Mouse (Mus musculus) limb, embryonic 14.5 days (tissue): ENCODE data around the gene Acvr1b. TPM values are rescaled to one million over a fixed set of nuclear protein-coding genes. Genes with fewer than 3 reads are reported as not detected.

Experiments
- ATAC-seq: fragments of 200-750 bp; cut with Nextera tagmentation; 2 replicates; pipeline ENCODE4 v1.8.0; 2017; ENCODE audit warnings: low read depth, moderate number of reproducible peaks, moderate TSS enrichment; ENCODE audit not compliant: low FRiP score
- DNase-seq: peaks from one replicate; pipeline ENCODE4 v3.0.0-alpha.2; 2015; ENCODE audit warnings: low spot score
- H3K27ac ChIP-seq: fragments of 300-500 bp; sonication (generic); replicated peaks from 2 replicates; pipeline ENCODE4 v1.5.1; 2014; ENCODE audit warnings: low read depth, mild to moderate bottlenecking, low read length, moderate library complexity, mixed read lengths
- H3K27me3 ChIP-seq: fragments of 300-500 bp; sonication (generic); 2 replicates; pipeline ENCODE4 v1.6.1; 2014; ENCODE audit warnings: low read length, mixed read lengths; ENCODE audit not compliant: control insufficient read depth, insufficient read depth
- H3K36me3 ChIP-seq: fragments of 300-500 bp; sonication (generic); 2 replicates; pipeline ENCODE4 v1.6.1; 2014; ENCODE audit warnings: mild to moderate bottlenecking, low read length, moderate library complexity, mixed read lengths; ENCODE audit not compliant: control insufficient read depth, insufficient read depth
- H3K4me1 ChIP-seq: fragments of 300-500 bp; sonication (generic); 2 replicates; pipeline ENCODE4 v1.6.1; 2014; ENCODE audit warnings: antibody characterized with exemption, low read length, mixed read lengths; ENCODE audit not compliant: control insufficient read depth, insufficient read depth
- H3K4me2 ChIP-seq: fragments of 300-500 bp; sonication (generic); replicated peaks from 2 replicates; pipeline ENCODE4 v1.6.1; 2014; ENCODE audit warnings: low read depth, mild to moderate bottlenecking, low read length, moderate library complexity; ENCODE audit not compliant: severe bottlenecking
- H3K4me3 ChIP-seq: fragments of 300-500 bp; sonication (generic); replicated peaks from 2 replicates; pipeline ENCODE4 v1.5.1; 2014; ENCODE audit warnings: low read length
- H3K9ac ChIP-seq: fragments of 300-500 bp; sonication (generic); 2 replicates; pipeline ENCODE4 v1.6.1; 2014; ENCODE audit warnings: mild to moderate bottlenecking, low read depth, low read length, moderate library complexity; ENCODE audit not compliant: severe bottlenecking
- H3K9me3 ChIP-seq: fragments of 300-500 bp; sonication (generic); 2 replicates; pipeline ENCODE4 v1.6.1; 2016; ENCODE audit warnings: low read length; ENCODE audit not compliant: control insufficient read depth
- POLR2A ChIP-seq: fragments of 200-500 bp; IDR thresholded peaks from 2 replicates; pipeline ENCODE4 v1.8.0; 2012; ENCODE audit warnings: inconsistent platforms, mild to moderate bottlenecking, moderate library complexity, borderline replicate concordance; ENCODE audit not compliant: insufficient read depth, insufficient read length; ENCODE audit errors: extremely low read depth
- WGBS: fragments of 180-500 bp; shearing (Covaris S2); extraction: QIAGEN DNeasy Blood & Tissue Kit; methylation state at CpG from one replicate; pipeline ENCODE4 v1.1.7; 2014; 5-methylcytosine and 5-hydroxymethylcytosine counted together
- polyA plus RNA-seq, 2 experiments: library from polyadenylated mRNA; depleted of rRNA in 1 of 2; stranded (reverse) in 1 of 2; unstranded in 1 of 2; fragments of >200 nt; fragmentation: Nextera tagmentation in 1 of 2; extraction: Ambion mirVana in 1 of 2; gene quantifications; 2 replicates each; pipeline versions ENCODE4 v1.2.1 to v1.2.3; 2012 to 2014

The Acvr1b gene
- polyA plus RNA-seq, 2 experiments = 12.3 to 27.2 TPM

DNA sequence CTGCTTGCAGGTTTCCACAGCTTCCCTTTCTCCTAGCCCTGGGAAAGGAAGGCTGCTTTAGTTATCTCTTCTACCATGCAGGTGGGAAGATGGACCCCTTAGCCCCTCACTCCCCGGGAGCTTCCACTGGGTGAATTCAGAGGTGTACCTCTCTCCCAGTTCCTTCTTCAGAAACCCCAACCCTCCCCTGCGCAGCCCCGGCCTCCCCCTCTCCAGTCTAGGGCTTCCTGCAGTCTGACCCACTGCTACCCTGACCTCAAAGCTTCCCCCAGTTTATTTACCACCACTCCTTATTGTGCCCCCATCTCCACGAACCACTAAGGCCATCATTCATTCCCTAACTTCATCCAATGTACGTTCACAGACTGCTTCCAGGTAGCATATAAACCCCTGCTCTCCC is 49.7 kb downstream of the Acvr1b start:
- peak overlapping the region; percentile 70 for H3K4me2 ChIP-seq
- peaks cover 11% of the 10 kb centered on the region for H3K36me3 ChIP-seq
- no peak overlapping the region for H3K27ac ChIP-seq
- peaks cover 57% of the 10 kb centered on the region for H3K4me1 ChIP-seq
- ATAC-seq = no peak
- no peaks in the 10 kb centered on the region for H3K9me3 ChIP-seq
- peak overlapping the region; percentile 85 for H3K9ac ChIP-seq
- DNase-seq = no peak
- no peak for TF ChIP-seq POLR2A
- WGBS = 12% methylated on average over 5 of the region's 5 CpGs
- no peaks in the 10 kb centered on the region for H3K27me3 ChIP-seq
- peak overlapping the region; percentile 89 for H3K4me3 ChIP-seq

- Histone ChIP-seq H3K9ac (peak within 1 kb of the TSS; percentile 85), H3K4me2 (peak within 1 kb of the TSS; percentile 70), H3K27ac (peak within 1 kb of the TSS; percentile 76), H3K36me3 (peaks cover 17% of the 10 kb centered on the region), H3K4me3 (peak within 1 kb of the TSS; percentile 89), H3K27me3 (no peaks in the 10 kb centered on the region), H3K4me1 (peaks cover 64% of the 10 kb centered on the region), H3K9me3 (no peaks in the 10 kb centered on the region)
- WGBS = under 1% methylated on average over 52 of the region's 77 CpGs
- TF ChIP-seq POLR2A = peak; percentile 96; the same call in 1 of the 2 replicates
- ATAC-seq = peak; percentile 82
- DNase-seq = peak; percentile 88
Observed at GRCm38 (mm10) chr15:101224006-101224906, 50.4 kb downstream of the Acvr1b start, which contains the start of gene Grasp. Gene Grasp (plus strand): TSS chr15:101224188.

DNA sequence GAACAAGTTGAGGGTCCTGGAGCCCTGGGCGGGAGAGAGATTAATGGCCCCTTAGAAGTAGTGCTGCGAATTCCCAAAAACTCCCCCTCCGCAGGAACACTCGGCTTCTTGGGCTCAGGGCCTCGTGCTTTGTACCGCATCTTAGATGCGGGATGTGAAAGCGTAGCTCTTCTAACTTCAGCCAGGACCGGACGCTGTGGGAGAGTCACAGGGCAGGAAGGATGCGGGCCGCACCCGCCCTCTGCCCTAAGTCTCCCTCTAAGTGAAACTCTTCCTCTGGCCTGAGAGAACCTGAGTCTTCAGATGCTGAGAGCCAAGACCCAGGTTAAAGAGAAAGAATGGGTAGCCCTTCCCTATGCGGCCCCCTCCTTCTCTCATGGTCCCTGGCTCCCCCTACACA is 51.1 kb downstream of the Acvr1b start:
- H3K4me2 ChIP-seq = peak overlapping the region; percentile 70
- H3K4me3 ChIP-seq = peak overlapping the region; percentile 89
- WGBS = 3% methylated on average over 14 of the region's 14 CpGs
- H3K27ac ChIP-seq = peak overlapping the region; percentile 76
- no peaks in the 10 kb centered on the region for H3K27me3 ChIP-seq
- peaks cover 24% of the 10 kb centered on the region for H3K36me3 ChIP-seq
- no peak for TF ChIP-seq POLR2A
- H3K9me3 ChIP-seq = no peaks in the 10 kb centered on the region
- peaks cover 64% of the 10 kb centered on the region for H3K4me1 ChIP-seq
- H3K9ac ChIP-seq = peak overlapping the region; percentile 85
- DNase-seq (no peak), ATAC-seq (no peak)

DNA sequence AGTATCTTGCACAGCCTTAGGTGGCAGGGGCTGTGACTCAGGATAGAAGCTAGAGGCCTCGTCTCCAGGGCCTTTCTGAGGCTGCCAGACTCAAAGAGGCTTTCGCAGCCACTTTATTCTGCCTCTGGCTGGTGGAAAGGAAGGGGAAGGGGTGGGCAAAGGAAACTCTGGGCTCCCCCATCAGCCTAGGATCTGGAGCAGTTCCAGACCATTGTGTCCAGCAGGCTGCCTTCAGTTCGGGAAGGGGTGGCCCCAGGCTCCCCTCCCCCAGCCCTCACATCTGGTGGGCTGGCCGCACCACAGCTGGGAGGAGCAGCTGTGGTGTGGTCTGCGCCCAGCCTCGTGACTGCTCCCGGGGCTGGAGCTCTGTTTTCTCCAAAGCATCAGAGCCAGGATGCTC is 54.1 kb downstream of the Acvr1b start:
- WGBS = 4% methylated on average over 7 of the region's 7 CpGs
- TF ChIP-seq POLR2A = 0 out of 2 replicates have a peak, but pooled peaks have one; percentile 9
- no peaks in the 10 kb centered on the region for H3K27me3 ChIP-seq
- peaks cover 54% of the 10 kb centered on the region for H3K36me3 ChIP-seq
- H3K4me1 ChIP-seq = peaks cover 43% of the 10 kb centered on the region
- ATAC-seq (peak; percentile 69; the same call in 1 of the 2 replicates), DNase-seq (peak; percentile 89)
- H3K4me3 ChIP-seq = peak overlapping the region; percentile 1; the same call in 1 of the 2 replicates
- H3K9ac ChIP-seq = peak overlapping the region; percentile 31; the same call in 1 of the 2 replicates
- H3K27ac ChIP-seq = peak overlapping the region; percentile 92
- H3K4me2 ChIP-seq = peak overlapping the region; percentile 24
- no peaks in the 10 kb centered on the region for H3K9me3 ChIP-seq

DNA sequence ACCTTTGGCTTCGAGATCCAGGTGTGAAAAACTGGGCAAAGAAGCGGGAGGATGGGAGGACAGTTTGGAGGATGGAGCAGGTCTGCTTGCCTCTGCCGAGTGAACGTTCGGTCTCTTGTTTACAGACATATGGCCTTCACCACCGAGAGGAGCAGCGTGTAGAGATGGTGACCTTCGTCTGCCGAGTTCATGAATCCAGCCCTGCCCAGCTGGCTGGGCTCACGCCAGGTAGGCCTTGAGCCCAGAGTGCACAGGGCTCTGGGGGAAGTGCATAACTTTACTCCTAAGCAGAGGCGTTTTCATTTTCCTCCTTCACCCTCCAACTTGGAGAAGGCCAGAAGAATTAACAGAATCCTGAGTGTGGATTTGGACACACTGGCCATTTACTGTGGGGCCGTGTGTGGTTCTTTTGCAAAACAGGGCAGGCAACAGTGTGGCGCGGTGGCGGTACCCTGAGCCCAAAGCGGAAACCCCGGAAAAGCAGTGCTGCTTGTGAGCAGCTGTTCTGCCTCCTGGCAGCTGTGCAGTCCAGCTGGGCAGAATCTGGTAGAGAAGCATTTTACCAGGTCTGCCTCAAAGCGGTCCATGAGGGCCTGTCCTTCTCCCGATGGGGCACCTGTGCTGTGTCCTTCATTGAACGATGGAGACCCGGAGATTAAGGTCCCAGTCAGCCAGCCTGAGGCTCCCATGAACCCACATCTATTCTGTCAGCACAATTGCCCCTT is 55.2 kb downstream of the Acvr1b start:
- DNase-seq = no peak
- Histone ChIP-seq H3K4me1 (peaks cover 39% of the 10 kb centered on the region), H3K27me3 (no peaks in the 10 kb centered on the region), H3K4me3 (no peak overlapping the region), H3K36me3 (peaks cover 55% of the 10 kb centered on the region), H3K9ac (no peak overlapping the region), H3K9me3 (no peaks in the 10 kb centered on the region), H3K27ac (peak overlapping the region; percentile 92; the same call in 1 of the 2 replicates), H3K4me2 (0 out of 2 replicates have a peak overlapping the region, but pooled peaks have one; percentile 5)
- WGBS = 77% methylated on average over 21 of the region's 21 CpGs
- no peak; the same call in 1 of the 2 replicates for ATAC-seq
- TF ChIP-seq POLR2A = no peak
